Mouse (Mus musculus): ENCODE measurements around the gene Cep170b. TPM values are rescaled to one million over a fixed set of nuclear protein-coding genes. Genes with fewer than 3 reads are reported as not detected.

Gene Cep170b
- polyA plus RNA-seq, 2 experiments, result 1.9 to 3.4 TPM

- Histone ChIP-seq H3K4me1 (replicated peaks; ENCODE audit: control insufficient read depth in 2 of 2, insufficient read depth in 2 of 2, low read length in 1 of 2) (peaks cover 23 to 24% of the 10 kb centered on the region in 2 experiments), H3K27me3 (ENCODE audit: control insufficient read depth, insufficient read depth, low read length) (peaks cover 18% of the 10 kb centered on the region), H3K9me3 (ENCODE audit: control insufficient read depth, low read length) (no peaks in the 10 kb centered on the region), H3K27ac (peak overlapping the region; percentile 19; the same call in 1 of the 2 replicates), H3K4me3 (ENCODE audit: insufficient read depth in 1 of 2, low read depth in 2 of 2, low read length in 2 of 2) (peak overlapping the region; percentile 75 to 82), H3K9ac (replicated peaks) (peak overlapping the region; percentile 86), H3K36me3 (replicated peaks; ENCODE audit: control insufficient read depth, insufficient read depth, low read depth) (no peaks in the 10 kb centered on the region; the same call in 1 of the 2 replicates), H3K4me2 (ENCODE audit: low read depth) (peak overlapping the region; percentile 94)
- ATAC-seq (ENCODE audit: insufficient read depth) (peak; percentile 36; the same call in 1 of the 2 replicates), DNase-seq (ENCODE audit: low read depth in 3 of 3, low spot score in 3 of 3) (no peak)
- WGBS (ENCODE audit: insufficient replicate concordance), result under 1% methylated on average over 50 of the region's 68 CpGs
- TF ChIP-seq CTCF (IDR thresholded peaks at IDR 0.05; ENCODE audit: low read depth), result no peak
- TF ChIP-seq EP300 (IDR thresholded peaks at IDR 0.05; ENCODE audit: low read depth), result no peak
Observed at GRCm38 (mm10) chr12:112673576-112674091, 46.6 kb upstream of the Cep170b start.

- ATAC-seq (ENCODE audit: insufficient read depth) (peak; percentile 74), DNase-seq (ENCODE audit: low read depth in 3 of 3, low spot score in 3 of 3) (peak; percentile 56 to 66 (median 59))
- under 1% methylated on average over 54 of the region's 70 CpGs for WGBS (ENCODE audit: insufficient replicate concordance)
- H3K9ac ChIP-seq (replicated peaks), result peak within 1 kb of the TSS; percentile 86
- H3K9me3 ChIP-seq (ENCODE audit: control insufficient read depth, low read length), result no peaks in the 10 kb centered on the region
- H3K4me2 ChIP-seq (ENCODE audit: low read depth), result peak within 1 kb of the TSS; percentile 94
- peaks cover 23 to 24% of the 10 kb centered on the region in 2 experiments for H3K4me1 ChIP-seq (replicated peaks; ENCODE audit: control insufficient read depth in 2 of 2, insufficient read depth in 2 of 2, low read length in 1 of 2)
- H3K27ac ChIP-seq, result peak within 1 kb of the TSS; percentile 67
- peak within 1 kb of the TSS; percentile 75 to 82 for H3K4me3 ChIP-seq (ENCODE audit: insufficient read depth in 1 of 2, low read depth in 2 of 2, low read length in 2 of 2)
- TF ChIP-seq CTCF (IDR thresholded peaks at IDR 0.05; ENCODE audit: low read depth) (no peak), EP300 (IDR thresholded peaks at IDR 0.05; ENCODE audit: low read depth) (no peak)
- peaks cover 25% of the 10 kb centered on the region for H3K27me3 ChIP-seq (ENCODE audit: control insufficient read depth, insufficient read depth, low read length)
- H3K36me3 ChIP-seq (replicated peaks; ENCODE audit: control insufficient read depth, insufficient read depth, low read depth), result no peaks in the 10 kb centered on the region
Observed at GRCm38 (mm10) chr12:112674132-112675011, 45.9 kb upstream of the Cep170b start, which contains the start of gene Akt1. TSS of gene Akt1 (minus strand) at chr12:112674884.

GRCm38 (mm10) chr12:112675245-112676035, 44.8 kb upstream of the Cep170b start:
- H3K27me3 ChIP-seq (ENCODE audit: control insufficient read depth, insufficient read depth, low read length), result peaks cover 36% of the 10 kb centered on the region
- TF ChIP-seq EP300 (IDR thresholded peaks at IDR 0.05; ENCODE audit: low read depth), result no peak
- TF ChIP-seq CTCF (IDR thresholded peaks at IDR 0.05; ENCODE audit: low read depth), result peak; percentile 93
- H3K27ac ChIP-seq, result no peak overlapping the region
- DNase-seq (ENCODE audit: low read depth in 3 of 3, low spot score in 3 of 3), result peak; percentile 65 to 75 (median 72)
- H3K9me3 ChIP-seq (ENCODE audit: control insufficient read depth, low read length), result no peaks in the 10 kb centered on the region
- peak overlapping the region; percentile 94 for H3K4me2 ChIP-seq (ENCODE audit: low read depth)
- peak; percentile 46 for ATAC-seq (ENCODE audit: insufficient read depth)
- peak overlapping the region; percentile 75 to 82; a peak in 3 of 4 replicates for H3K4me3 ChIP-seq (ENCODE audit: insufficient read depth in 1 of 2, low read depth in 2 of 2, low read length in 2 of 2)
- no peaks in the 10 kb centered on the region for H3K36me3 ChIP-seq (replicated peaks; ENCODE audit: control insufficient read depth, insufficient read depth, low read depth)
- no peak overlapping the region; the same call in 1 of the 2 replicates for H3K9ac ChIP-seq (replicated peaks)
- peaks cover 23 to 24% of the 10 kb centered on the region in 2 experiments for H3K4me1 ChIP-seq (replicated peaks; ENCODE audit: control insufficient read depth in 2 of 2, insufficient read depth in 2 of 2, low read length in 1 of 2)
- 13% methylated on average over 18 of the region's 18 CpGs for WGBS (ENCODE audit: insufficient replicate concordance)

GRCm38 (mm10) chr12:112677076-112677475, 43.2 kb upstream of the Cep170b start:
- peaks cover 16 to 21% of the 10 kb centered on the region in 2 experiments for H3K4me1 ChIP-seq (replicated peaks; ENCODE audit: control insufficient read depth in 2 of 2, insufficient read depth in 2 of 2, low read length in 1 of 2)
- H3K36me3 ChIP-seq (replicated peaks; ENCODE audit: control insufficient read depth, insufficient read depth, low read depth), result no peaks in the 10 kb centered on the region
- no peak for ATAC-seq (ENCODE audit: insufficient read depth)
- WGBS (ENCODE audit: insufficient replicate concordance), result 50% methylated on average over 5 of the region's 5 CpGs
- peaks cover 46% of the 10 kb centered on the region for H3K27me3 ChIP-seq (ENCODE audit: control insufficient read depth, insufficient read depth, low read length)
- no peak overlapping the region for H3K27ac ChIP-seq
- H3K9me3 ChIP-seq (ENCODE audit: control insufficient read depth, low read length), result no peaks in the 10 kb centered on the region
- no peak overlapping the region for H3K9ac ChIP-seq (replicated peaks)
- no peak for TF ChIP-seq CTCF (IDR thresholded peaks at IDR 0.05; ENCODE audit: low read depth)
- no peak for TF ChIP-seq EP300 (IDR thresholded peaks at IDR 0.05; ENCODE audit: low read depth)
- no peak overlapping the region for H3K4me2 ChIP-seq (ENCODE audit: low read depth)
- H3K4me3 ChIP-seq (ENCODE audit: insufficient read depth in 1 of 2, low read depth in 2 of 2, low read length in 2 of 2), result no peak overlapping the region
- DNase-seq (ENCODE audit: low read depth in 3 of 3, low spot score in 3 of 3), result no peak

Data from liver, embryonic 14.5 days (tissue).